Mouse (Mus musculus) urinary bladder, adult 2 months (tissue): ENCODE measurements around the gene Cox19. TPM values are rescaled to one million over a fixed set of nuclear protein-coding genes. Genes with fewer than 3 reads are reported as not detected.

Experiments used
- DNase-seq: peaks from one replicate; pipeline ENCODE4 v3.0.0; 2022; ENCODE audit warnings: low spot score
- polyA plus RNA-seq: library from polyadenylated mRNA; depleted of rRNA; stranded (reverse); fragments of >200 nt; gene quantifications from 2 replicates; pipeline ENCODE4 v1.2.3, GENCODE M21; 2012; rRNA removed

Cox19 gene
- polyA plus RNA-seq, 1 experiment, result 52.4 TPM

- no peak for DNase-seq
Observed at GRCm38 (mm10) chr5:139294089-139294488, 57.1 kb downstream of the Cox19 start.

DNA sequence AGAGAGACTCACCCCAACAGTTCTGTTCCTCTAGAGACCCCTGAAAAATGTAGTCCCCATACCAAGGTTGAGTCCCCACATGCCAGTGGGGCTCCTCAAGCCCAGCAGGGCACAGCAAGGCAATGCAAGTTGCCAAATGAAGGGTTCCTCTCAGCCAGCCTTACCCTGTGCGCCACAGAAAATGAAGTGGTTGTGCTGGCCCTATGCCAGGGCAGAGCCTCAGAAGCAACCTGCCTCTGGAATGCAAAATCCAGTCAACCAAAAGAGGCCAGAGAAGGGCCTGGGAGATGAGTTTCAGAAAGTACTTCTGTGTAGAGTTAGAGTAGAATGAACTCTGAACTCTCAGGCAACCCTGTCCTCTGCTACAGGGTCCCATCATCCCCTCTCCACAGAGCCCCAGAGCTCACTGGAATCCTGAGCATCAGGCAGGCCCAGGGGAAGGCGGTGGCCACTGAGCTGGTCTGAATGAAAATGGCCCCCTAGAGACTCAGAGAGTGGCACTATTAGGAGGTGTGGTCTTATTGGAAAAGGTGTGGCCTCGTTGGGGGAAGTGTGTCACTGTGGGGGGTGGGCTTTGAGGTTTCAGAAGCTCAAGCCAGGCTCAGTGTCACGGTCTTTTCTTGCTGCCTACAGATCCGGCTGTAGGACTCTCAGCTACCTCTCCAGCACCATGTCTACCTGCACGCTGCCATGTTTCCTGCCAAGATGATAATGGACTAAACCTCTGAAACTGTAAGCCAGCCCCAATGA lies 59.2 kb downstream of the Cox19 start:
- no peak for DNase-seq

GRCm38 (mm10) chr5:139290467-139291259 lies 60.6 kb downstream of the Cox19 start:
- no peak for DNase-seq

DNA sequence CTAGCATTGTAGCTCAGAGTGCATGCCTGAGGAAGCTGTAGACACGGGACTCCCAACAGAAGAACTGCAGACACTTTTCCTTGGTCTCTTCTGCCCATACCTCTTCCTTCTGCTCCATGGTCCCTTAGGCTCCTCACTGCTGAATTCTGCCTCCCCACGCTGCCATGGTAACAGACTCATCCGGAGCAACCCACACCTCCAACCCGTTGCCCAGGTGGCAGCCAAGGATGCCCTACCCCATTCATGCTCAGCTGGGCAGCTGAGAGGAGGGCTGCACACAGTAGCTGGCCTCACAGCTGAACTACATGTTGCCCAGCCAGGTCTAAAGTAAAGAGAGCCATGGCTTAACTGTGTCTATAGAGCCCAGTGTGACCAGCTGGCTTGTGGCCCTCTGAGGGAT lies 62.6 kb downstream of the Cox19 start:
- no peak for DNase-seq

DNA sequence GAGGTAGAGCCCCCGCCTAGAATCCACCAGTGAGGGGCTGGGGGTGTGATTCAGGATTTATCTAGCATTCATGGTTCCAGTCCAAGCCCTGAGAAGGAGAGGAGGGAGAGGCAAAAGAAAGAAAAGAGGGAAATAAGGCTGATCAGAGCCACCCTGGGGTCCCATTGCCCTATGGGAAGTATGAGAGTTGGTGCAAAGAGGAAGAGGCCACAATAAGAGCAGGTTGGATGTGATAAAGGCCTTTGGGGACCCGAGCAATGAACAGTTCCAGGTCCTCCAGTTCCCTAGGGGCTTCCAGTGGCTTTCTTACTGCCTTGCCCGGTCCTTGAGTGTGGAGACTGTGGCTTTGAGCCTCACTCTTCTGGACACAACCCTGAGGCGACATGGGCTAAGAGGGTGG lies 63.4 kb downstream of the Cox19 start:
- DNase-seq, result no peak

GRCm38 (mm10) chr5:139287099-139287498 lies 64.1 kb downstream of the Cox19 start:
- DNase-seq, result no peak

Other genes starting within 250 kb of the Cox19 start
- 15.0 and 17.8 TPM in 2 replicates for gene Prkar1b, start 201.4 kb downstream of the Cox19 start, polyA plus RNA-seq
- gene Dnaaf5, start 201.2 kb downstream of the Cox19 start, polyA plus RNA-seq, result 8.0 and 11.7 TPM in 2 replicates
- gene Sun1, start 150.8 kb downstream of the Cox19 start, polyA plus RNA-seq, result 91.7 and 94.4 TPM in 2 replicates
- gene Get4, start 99.1 kb downstream of the Cox19 start, polyA plus RNA-seq, result 90.8 and 107 TPM in 2 replicates
- gene Adap1, start 25.8 kb downstream of the Cox19 start, polyA plus RNA-seq, result 45.4 and 46.6 TPM in 2 replicates
- gene Cyp2w1, start 1.2 kb upstream of the Cox19 start, polyA plus RNA-seq, result not detected in 2 replicates
- 16.4 and 22.2 TPM in 2 replicates for gene Gpr146, start 26.3 kb upstream of the Cox19 start, polyA plus RNA-seq
- gene C130050O18Rik, start 53.9 kb upstream of the Cox19 start, polyA plus RNA-seq, result 0.65 and 0.96 TPM in 2 replicates
- 0.96 and 1.5 TPM in 2 replicates for gene Gper1, start 71.7 kb upstream of the Cox19 start, polyA plus RNA-seq
- gene 3110082I17Rik, start 109.1 kb upstream of the Cox19 start, polyA plus RNA-seq, result 13.7 and 13.9 TPM in 2 replicates
- 19.1 and 22.4 TPM in 2 replicates for gene Zfand2a, start 133.1 kb upstream of the Cox19 start, polyA plus RNA-seq
- not detected in 2 replicates for gene Uncx, start 192.1 kb upstream of the Cox19 start, polyA plus RNA-seq